Mouse (Mus musculus) kidney, postnatal 0 days (tissue): ENCODE results near the gene Pes1. TPM values are rescaled to one million over a fixed set of nuclear protein-coding genes. Genes with fewer than 3 reads are reported as not detected.

Experiments
- ATAC-seq: fragments of 200-750 bp; cut with Nextera tagmentation; replicated peaks from 2 replicates; pipeline ENCODE4 v1.8.0; 2017; ENCODE audit warnings: low read depth, moderate number of reproducible peaks, moderate TSS enrichment, moderate library complexity; ENCODE audit not compliant: low FRiP score
- DNase-seq: peaks from one replicate; pipeline ENCODE4 v3.0.0-alpha.2; 2016; ENCODE audit warnings: low spot score
- H3K27ac ChIP-seq: fragments of 300-500 bp; sonication (generic); 2 replicates; pipeline ENCODE4 v1.5.1; 2014; ENCODE audit warnings: mild to moderate bottlenecking
- H3K27me3 ChIP-seq: fragments of 300-500 bp; sonication (generic); 2 replicates; pipeline ENCODE4 v1.6.1; 2014; ENCODE audit warnings: low read length, mixed read lengths; ENCODE audit not compliant: insufficient read depth
- H3K36me3 ChIP-seq: fragments of 300-500 bp; sonication (generic); 2 replicates; pipeline ENCODE4 v1.6.1; 2014; ENCODE audit warnings: low read length, mixed read lengths; ENCODE audit not compliant: insufficient read depth
- H3K4me1 ChIP-seq: fragments of 300-500 bp; sonication (generic); replicated peaks from 2 replicates; pipeline ENCODE4 v1.6.1; 2014; ENCODE audit warnings: antibody characterized with exemption, low read length, mixed read lengths; ENCODE audit not compliant: insufficient read depth
- H3K4me2 ChIP-seq: fragments of 300-500 bp; sonication (generic); 2 replicates; pipeline ENCODE4 v1.6.1; 2014; ENCODE audit warnings: mild to moderate bottlenecking, low read length, moderate library complexity, mixed read lengths
- H3K4me3 ChIP-seq: fragments of 300-500 bp; sonication (generic); replicated peaks from 2 replicates; pipeline ENCODE4 v1.5.1; 2014; ENCODE audit warnings: low read depth, low read length
- H3K9ac ChIP-seq: fragments of 300-500 bp; sonication (generic); 2 replicates; pipeline ENCODE4 v1.6.1; 2014; ENCODE audit warnings: low read depth, low read length
- H3K9me3 ChIP-seq: fragments of 300-500 bp; sonication (generic); replicated peaks from 2 replicates; pipeline ENCODE4 v1.6.1; 2016; ENCODE audit warnings: low read length, inconsistent platforms, mixed read lengths
- CTCF ChIP-seq: IDR thresholded peaks from 2 replicates; pipeline ENCODE4 v1.5.1; 2016; ENCODE audit warnings: antibody characterized with exemption, low read depth, mild to moderate bottlenecking, moderate library complexity
- WGBS: fragments of 180-500 bp; shearing (Covaris S2); extraction: QIAGEN DNeasy Blood & Tissue Kit; methylation state at CpG from one replicate; pipeline ENCODE4 v1.1.7; 2014; 5-methylcytosine and 5-hydroxymethylcytosine counted together
- polyA plus RNA-seq: library from polyadenylated mRNA; unstranded; fragments of >200 nt; fragmentation: Nextera tagmentation; extraction: Ambion mirVana; gene quantifications from 2 replicates; pipeline ENCODE4 v1.2.1, GENCODE M21; 2015

Gene Pes1
- polyA plus RNA-seq, 1 experiment from 2014 or later: 55.0 TPM

DNA sequence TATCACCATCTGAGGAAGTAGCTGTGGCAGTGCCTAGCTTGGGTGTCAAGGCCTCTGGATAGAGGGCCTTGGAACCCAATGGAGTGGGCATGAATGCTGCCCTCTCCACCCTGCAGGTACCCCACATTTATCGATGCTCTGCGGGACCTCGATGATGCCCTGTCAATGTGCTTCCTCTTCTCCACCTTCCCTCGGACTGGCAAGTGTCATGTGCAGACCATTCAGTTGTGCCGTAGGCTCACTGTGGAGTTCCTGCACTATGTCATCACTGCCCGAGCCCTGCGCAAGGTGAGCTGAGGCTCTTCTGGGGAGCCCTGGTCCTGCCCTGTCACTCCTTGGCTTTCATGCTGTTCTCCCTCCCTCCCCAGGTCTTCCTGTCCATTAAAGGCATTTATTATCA lies 9.3 kb downstream of the Pes1 start:
- Histone ChIP-seq H3K27ac (no peak overlapping the region), H3K27me3 (no peaks in the 10 kb centered on the region), H3K4me2 (no peak overlapping the region), H3K4me1 (no peaks in the 10 kb centered on the region), H3K9me3 (no peaks in the 10 kb centered on the region), H3K9ac (no peak overlapping the region), H3K4me3 (no peak overlapping the region), H3K36me3 (peaks cover 78% of the 10 kb centered on the region)
- WGBS: 96% methylated on average over 7 of the region's 7 CpGs
- no peak for TF ChIP-seq CTCF
- no peak for DNase-seq
- no peak for ATAC-seq

DNA sequence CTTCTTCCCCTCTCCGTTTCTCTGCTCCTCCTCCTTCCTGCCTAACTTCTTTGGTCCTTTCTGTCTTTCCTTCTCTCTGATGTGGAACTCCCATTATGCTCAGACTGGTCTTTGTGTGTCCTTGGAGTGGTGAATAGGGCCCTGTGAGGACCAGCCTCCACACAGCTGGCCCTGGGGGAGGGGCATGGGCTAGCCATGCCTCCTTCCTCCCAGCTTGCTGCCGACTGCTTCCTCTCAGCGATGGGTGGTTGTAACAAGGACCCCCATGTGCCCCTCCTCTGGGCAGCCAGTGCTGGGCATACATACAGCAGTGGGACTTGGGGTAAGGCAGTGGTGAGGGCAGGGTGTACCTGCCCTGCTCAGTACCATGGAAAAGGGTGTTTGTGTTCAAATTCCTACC lies 10.5 kb downstream of the Pes1 start:
- no peak for ATAC-seq
- TF ChIP-seq CTCF: no peak
- Histone ChIP-seq H3K4me1 (no peaks in the 10 kb centered on the region), H3K9ac (no peak overlapping the region), H3K27me3 (no peaks in the 10 kb centered on the region), H3K27ac (no peak overlapping the region), H3K4me3 (no peak overlapping the region), H3K4me2 (no peak overlapping the region), H3K9me3 (no peaks in the 10 kb centered on the region), H3K36me3 (peaks cover 76% of the 10 kb centered on the region)
- WGBS: 86% methylated on average over 3 of the region's 3 CpGs
- no peak for DNase-seq

DNA sequence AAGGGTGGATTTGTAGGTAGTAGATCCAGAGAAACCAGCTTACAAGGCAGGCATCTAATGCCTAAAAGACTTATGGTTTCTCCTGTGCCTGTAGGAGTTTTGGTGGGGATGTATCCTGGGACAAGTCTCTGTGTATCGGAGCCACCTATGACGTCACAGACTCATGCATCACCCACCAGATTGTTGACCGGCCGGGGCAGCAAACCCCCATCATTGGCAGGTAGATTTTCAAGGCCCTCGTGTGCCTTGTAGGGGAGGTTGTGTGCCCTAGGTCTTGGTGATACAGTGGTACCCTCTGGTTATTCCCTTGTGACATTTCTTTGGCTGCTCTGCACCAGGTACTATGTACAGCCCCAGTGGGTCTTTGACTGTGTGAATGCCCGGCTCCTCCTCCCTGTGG lies 12.9 kb downstream of the Pes1 start, which contains the start of gene 4930556J24Rik:
Gene 4930556J24Rik, minus strand, starts transcription at position 101 of the 400 bp plus-strand sequence.
- no peaks in the 10 kb centered on the region for H3K4me1 ChIP-seq
- TF ChIP-seq CTCF: no peak
- H3K27me3 ChIP-seq: no peaks in the 10 kb centered on the region
- H3K27ac ChIP-seq: no peak within 1 kb of the TSS
- no peak within 1 kb of the TSS for H3K4me2 ChIP-seq
- H3K9ac ChIP-seq: no peak within 1 kb of the TSS
- H3K4me3 ChIP-seq: no peak within 1 kb of the TSS
- H3K36me3 ChIP-seq: peaks cover 56% of the 10 kb centered on the region
- DNase-seq (no peak), ATAC-seq (no peak)
- H3K9me3 ChIP-seq: no peaks in the 10 kb centered on the region
- 97% methylated on average over 6 of the region's 6 CpGs for WGBS

DNA sequence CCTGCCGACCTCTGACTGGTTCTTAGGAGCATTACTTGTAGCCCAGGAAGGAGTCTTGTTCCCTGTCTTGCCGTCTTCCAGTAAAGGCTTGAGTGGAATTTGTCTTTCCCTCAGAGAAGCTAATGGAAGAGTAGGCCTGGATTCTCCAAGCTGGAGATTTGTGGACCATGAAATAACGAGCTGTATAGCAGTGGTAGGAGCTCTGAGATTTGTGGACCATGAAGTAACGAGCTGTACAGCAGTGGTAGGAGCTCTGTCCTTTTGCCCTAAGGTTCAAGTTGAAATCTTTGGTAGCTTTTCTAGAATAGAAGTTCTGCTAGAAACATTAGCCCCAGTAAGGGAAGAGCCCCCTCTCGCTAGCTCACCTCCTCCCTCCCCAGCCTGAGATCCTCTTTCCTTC lies 14.6 kb downstream of the Pes1 start:
- H3K36me3 ChIP-seq: peaks cover 48% of the 10 kb centered on the region
- no peaks in the 10 kb centered on the region for H3K9me3 ChIP-seq
- peak; percentile 23 for DNase-seq
- no peaks in the 10 kb centered on the region for H3K27me3 ChIP-seq
- ATAC-seq: no peak; the same call in 1 of the 2 replicates
- no peak overlapping the region for H3K4me2 ChIP-seq
- 52% methylated on average over 5 of the region's 5 CpGs for WGBS
- H3K4me1 ChIP-seq: no peaks in the 10 kb centered on the region; the same call in 1 of the 2 replicates
- no peak overlapping the region for H3K4me3 ChIP-seq
- H3K27ac ChIP-seq: no peak overlapping the region
- H3K9ac ChIP-seq: no peak overlapping the region
- no peak for TF ChIP-seq CTCF

DNA sequence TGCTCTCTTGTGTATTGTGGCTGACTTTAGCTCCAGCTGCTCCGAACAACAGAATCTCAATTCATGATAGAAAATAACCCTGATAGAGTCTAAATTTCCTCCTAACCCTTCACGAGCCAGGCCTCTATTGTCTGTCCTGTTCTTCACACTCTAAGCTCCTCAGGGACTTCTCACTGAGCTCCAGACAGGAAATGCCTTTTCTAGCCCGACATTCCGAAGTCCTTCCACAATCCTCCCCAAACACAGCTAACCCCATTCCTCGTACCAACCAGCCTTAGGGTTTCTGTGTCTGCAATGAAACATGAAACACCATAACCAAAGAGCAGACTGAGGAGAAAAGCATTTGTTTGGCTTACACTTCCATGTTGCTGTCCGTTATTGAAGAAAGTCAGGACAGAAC lies 17.8 kb downstream of the Pes1 start:
- H3K27ac ChIP-seq: peak overlapping the region; percentile 20; the same call in 1 of the 2 replicates
- H3K36me3 ChIP-seq: peaks cover 23% of the 10 kb centered on the region
- no peak for TF ChIP-seq CTCF
- H3K4me1 ChIP-seq: no peaks in the 10 kb centered on the region; the same call in 1 of the 2 replicates
- ATAC-seq (no peak), DNase-seq (peak; percentile 57)
- H3K9me3 ChIP-seq: no peaks in the 10 kb centered on the region
- H3K27me3 ChIP-seq: no peaks in the 10 kb centered on the region
- no peak overlapping the region for H3K4me3 ChIP-seq
- H3K9ac ChIP-seq: no peak overlapping the region
- WGBS: 48% methylated on average over 6 of the region's 6 CpGs
- no peak overlapping the region for H3K4me2 ChIP-seq

DNA sequence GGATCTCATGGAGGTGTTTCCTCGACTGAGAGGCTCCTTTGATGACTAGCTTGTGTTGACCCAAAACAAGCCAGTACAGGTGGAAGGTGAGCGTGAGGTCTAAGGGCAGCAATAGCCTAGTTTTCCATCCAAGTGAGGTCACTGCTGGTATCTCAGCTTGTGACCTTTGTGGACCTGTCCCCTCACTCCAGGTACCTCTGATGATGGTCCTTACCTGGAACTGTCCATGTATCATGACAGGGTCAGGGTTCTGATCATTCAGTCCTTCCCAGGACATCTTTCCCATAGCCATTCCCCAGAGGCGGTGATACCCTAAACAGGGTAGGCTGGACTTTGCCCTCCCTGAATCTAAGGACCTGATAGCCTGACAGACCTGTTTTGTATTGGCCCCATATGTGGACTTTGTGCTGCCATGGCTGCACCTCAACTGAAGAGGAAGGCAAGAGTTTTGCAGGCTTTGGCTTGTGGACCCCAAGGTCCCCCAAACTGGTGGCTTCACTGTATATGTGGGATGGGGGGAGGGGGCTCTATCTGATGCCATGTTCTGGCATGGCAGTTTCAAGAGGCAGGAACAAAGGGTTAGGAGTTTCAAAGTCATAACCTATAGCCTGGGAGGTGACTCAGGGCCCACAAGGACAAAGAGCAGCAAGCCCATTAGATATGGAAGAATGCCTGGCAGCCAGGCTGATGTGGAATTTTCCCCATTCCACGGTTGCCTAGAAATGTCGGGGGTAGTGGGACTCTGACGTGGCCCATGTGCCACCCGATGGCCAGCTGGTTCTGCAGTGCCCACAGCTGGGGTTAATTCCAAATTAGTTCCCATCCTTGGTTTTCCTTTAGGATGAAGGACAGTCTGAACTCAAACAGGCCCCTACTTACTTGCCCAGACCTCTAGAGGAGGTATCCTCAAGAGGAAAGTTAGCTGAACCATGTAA lies 18.8 kb downstream of the Pes1 start:
- Histone ChIP-seq H3K9ac (no peak overlapping the region), H3K36me3 (peaks cover 13% of the 10 kb centered on the region; the same call in 1 of the 2 replicates), H3K27me3 (no peaks in the 10 kb centered on the region), H3K4me3 (peak overlapping the region; percentile 40), H3K9me3 (no peaks in the 10 kb centered on the region), H3K27ac (peak overlapping the region; percentile 79; the same call in 1 of the 2 replicates), H3K4me2 (no peak overlapping the region), H3K4me1 (no peaks in the 10 kb centered on the region; the same call in 1 of the 2 replicates)
- DNase-seq (no peak), ATAC-seq (peak; percentile 9; the same call in 1 of the 2 replicates)
- 53% methylated on average over 7 of the region's 7 CpGs for WGBS
- no peak for TF ChIP-seq CTCF
